Mouse (Mus musculus) heart, adult 2 months (tissue): ENCODE data around the gene Chmp2b. TPM values are rescaled to one million over a fixed set of nuclear protein-coding genes. Genes with fewer than 3 reads are reported as not detected.

Experiments used
- DNase-seq, 2 experiments: peaks; one replicate each; pipeline ENCODE4 v3.0.0; 2021
- H3K27ac ChIP-seq: fragments of 200-600 bp; 2 replicates; pipeline ENCODE4 v1.8.1; 2022
- H3K27me3 ChIP-seq: fragments of 200-500 bp; 2 replicates; pipeline ENCODE4 v1.6.1; 2012; ENCODE audit warnings: mild to moderate bottlenecking, low read length, inconsistent platforms, mixed read lengths; ENCODE audit not compliant: control insufficient read depth, insufficient read depth
- H3K36me3 ChIP-seq: fragments of 200-500 bp; 2 replicates; pipeline ENCODE4 v1.6.1; 2012; ENCODE audit warnings: low read length, inconsistent platforms; ENCODE audit not compliant: control insufficient read depth, insufficient read depth
- H3K4me1 ChIP-seq: fragments of 200-500 bp; 2 replicates; pipeline ENCODE4 v1.6.1; 2011; ENCODE audit warnings: low read length; ENCODE audit not compliant: control insufficient read depth, insufficient read depth
- H3K4me3 ChIP-seq: fragments of 200-600 bp; 2 replicates; pipeline ENCODE4 v1.8.1; 2022
- H3K79me2 ChIP-seq: fragments of 200-500 bp; replicated peaks from 2 replicates; pipeline ENCODE4 v1.6.1; 2012; ENCODE audit warnings: mild to moderate bottlenecking, inconsistent platforms, low read length, moderate library complexity, mixed read lengths; ENCODE audit not compliant: control insufficient read depth, insufficient read depth
- H3K9ac ChIP-seq: fragments of 200-500 bp; 2 replicates; pipeline ENCODE4 v1.6.1; 2012; ENCODE audit warnings: low read depth, mild to moderate bottlenecking, control low read depth, inconsistent platforms, low read length, mixed read lengths
- CTCF ChIP-seq: fragments of 200-600 bp; IDR thresholded peaks from 2 replicates; pipeline ENCODE4 v1.8.1; 2022; ENCODE audit warnings: antibody characterized with exemption, mild to moderate bottlenecking, moderate library complexity
- EP300 ChIP-seq: fragments of 200-500 bp; IDR thresholded peaks from 2 replicates; pipeline ENCODE4 v1.6.1; 2011; ENCODE audit warnings: low read depth, low read length, control low read depth; ENCODE audit not compliant: insufficient read depth
- POLR2A ChIP-seq: fragments of 200-500 bp; IDR thresholded peaks from 2 replicates; pipeline ENCODE4 v1.6.1; 2011; ENCODE audit warnings: mild to moderate bottlenecking, low read depth, low read length, control low read depth; ENCODE audit not compliant: insufficient read depth
- WGBS: fragments of 180-500 bp; shearing (Covaris S2); methylation state at CpG from one replicate; pipeline ENCODE4 v1.1.7; 2018; 5-methylcytosine and 5-hydroxymethylcytosine counted together
- intact Hi-C: fragments of 180-260 bp; cut with DNase I; formaldehyde crosslinking; loops from one replicate; pipeline ENCODE4 v1.15.1; 2025
- polyA plus RNA-seq: library from polyadenylated mRNA; depleted of rRNA; stranded (reverse); fragments of >200 nt; gene quantifications from 2 replicates; pipeline ENCODE4 v1.2.3, GENCODE M21; 2012
- total RNA-seq, 2 experiments: library from RNA; stranded (reverse); gene quantifications; 2 replicates each; pipeline ENCODE4 v1.2.3; 2021

Chmp2b gene
- total and polyA plus RNA-seq, 3 experiments: 10.6 to 47.6 (median 41.5) TPM

- H3K27ac ChIP-seq: peak overlapping the region; percentile 83
- no peak for TF ChIP-seq EP300
- no peak for TF ChIP-seq POLR2A
- TF ChIP-seq CTCF: no peak
These were observed 1.2 kb downstream of the Chmp2b start for GRCm38 (mm10) chr16:65560996-65561962.

DNA sequence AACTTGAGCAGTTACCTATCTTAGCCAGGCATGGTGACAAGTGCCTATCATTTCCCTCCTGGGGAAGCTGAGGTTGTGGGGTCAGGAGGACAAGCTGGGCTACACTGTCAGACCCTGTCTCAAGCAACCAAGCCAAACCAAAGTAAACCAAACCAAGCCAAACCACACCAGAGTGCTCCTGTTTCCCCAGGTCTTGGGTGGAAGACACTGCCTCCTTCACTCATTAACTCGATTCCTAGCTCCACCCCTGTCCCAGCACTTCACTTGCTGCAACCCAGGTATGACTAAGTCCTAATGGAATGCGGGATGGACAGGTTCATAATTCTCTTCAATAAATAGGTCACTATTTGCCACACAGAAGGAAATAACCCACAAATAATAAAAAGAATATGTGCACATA is 2.9 kb downstream of the Chmp2b start:
- no peak for TF ChIP-seq POLR2A
- TF ChIP-seq EP300: no peak
- TF ChIP-seq CTCF: no peak
- H3K36me3 ChIP-seq: no peaks in the 10 kb centered on the region; the same call in 1 of the 2 replicates
- DNase-seq: no peak
- intact Hi-C loops: no loop called here
- no peak overlapping the region for H3K9ac ChIP-seq
- WGBS: 74% methylated on average over 2 of the region's 2 CpGs
- no peak overlapping the region for H3K4me3 ChIP-seq
- H3K27me3 ChIP-seq: no peaks in the 10 kb centered on the region
- H3K4me1 ChIP-seq: peaks cover 6% of the 10 kb centered on the region
- peaks cover 5% of the 10 kb centered on the region; the same call in 1 of the 2 replicates for H3K79me2 ChIP-seq
- no peak overlapping the region for H3K27ac ChIP-seq

More at GRCm38 (mm10) chr16:65560996-65561962, 1.2 kb downstream of the Chmp2b start:
- 7% methylated on average over 8 of the region's 8 CpGs for WGBS
- Histone ChIP-seq H3K27me3 (no peaks in the 10 kb centered on the region), H3K79me2 (peaks cover 5% of the 10 kb centered on the region; the same call in 1 of the 2 replicates), H3K9ac (peak overlapping the region; percentile 93), H3K4me1 (peaks cover 5% of the 10 kb centered on the region), H3K36me3 (no peaks in the 10 kb centered on the region), H3K4me3 (peak overlapping the region; percentile 98)
- DNase-seq: no peak
- intact Hi-C loops: loop anchor here (2.0 to 10.0 kb wide), 2 partner anchors 708 to 786 kb away; partner anchors contain the start of gene 4930453N24Rik

- no peaks in the 10 kb centered on the region for H3K27me3 ChIP-seq
- H3K27ac ChIP-seq: no peak overlapping the region
- DNase-seq: no peak
- intact Hi-C loops: no loop called here
- no peak overlapping the region for H3K9ac ChIP-seq
- H3K36me3 ChIP-seq: no peaks in the 10 kb centered on the region; the same call in 1 of the 2 replicates
- 73% methylated on average over 5 of the region's 5 CpGs for WGBS
- no peak for TF ChIP-seq POLR2A
- no peak for TF ChIP-seq CTCF
- TF ChIP-seq EP300: no peak
- peaks cover 5% of the 10 kb centered on the region; the same call in 1 of the 2 replicates for H3K79me2 ChIP-seq
- H3K4me3 ChIP-seq: no peak overlapping the region
- peaks cover 10% of the 10 kb centered on the region for H3K4me1 ChIP-seq
These were observed 5.2 kb downstream of the Chmp2b start for GRCm38 (mm10) chr16:65557369-65557768.

- DNase-seq: peak in 1 of 2 experiments; percentile 4
- Histone ChIP-seq H3K27me3 (no peaks in the 10 kb centered on the region), H3K36me3 (no peaks in the 10 kb centered on the region; the same call in 1 of the 2 replicates), H3K4me3 (no peak overlapping the region), H3K4me1 (peaks cover 5% of the 10 kb centered on the region; the same call in 1 of the 2 replicates), H3K9ac (no peak overlapping the region), H3K27ac (peak overlapping the region; percentile 13), H3K79me2 (peaks cover 4% of the 10 kb centered on the region; the same call in 1 of the 2 replicates)
- TF ChIP-seq EP300 (no peak), POLR2A (no peak), CTCF (no peak)
- WGBS: 58% methylated on average over 5 of the region's 5 CpGs
- intact Hi-C loops: no loop called here
These were observed 8.3 kb downstream of the Chmp2b start for GRCm38 (mm10) chr16:65554267-65554666.

GRCm38 (mm10) chr16:65550814-65551213 is 11.7 kb downstream of the Chmp2b start:
- TF ChIP-seq POLR2A: no peak
- TF ChIP-seq EP300: no peak
- TF ChIP-seq CTCF: no peak
- 94% methylated on average over 13 of the region's 13 CpGs for WGBS
- no peak for DNase-seq
- no peaks in the 10 kb centered on the region for H3K27me3 ChIP-seq
- no peaks in the 10 kb centered on the region; the same call in none of the 2 replicates for H3K36me3 ChIP-seq
- no peak overlapping the region for H3K9ac ChIP-seq
- H3K4me1 ChIP-seq: peaks cover 4% of the 10 kb centered on the region; the same call in 1 of the 2 replicates
- H3K27ac ChIP-seq: no peak overlapping the region
- H3K4me3 ChIP-seq: no peak overlapping the region
- intact Hi-C loops: no loop called here
- no peaks in the 10 kb centered on the region; the same call in 1 of the 2 replicates for H3K79me2 ChIP-seq

GRCm38 (mm10) chr16:65548960-65549359 is 13.6 kb downstream of the Chmp2b start:
- H3K79me2 ChIP-seq: no peaks in the 10 kb centered on the region; the same call in 1 of the 2 replicates
- TF ChIP-seq POLR2A (no peak), CTCF (no peak), EP300 (no peak)
- no peaks in the 10 kb centered on the region for H3K27me3 ChIP-seq
- no peak overlapping the region for H3K4me3 ChIP-seq
- DNase-seq: no peak
- peaks cover 1% of the 10 kb centered on the region; the same call in 1 of the 2 replicates for H3K4me1 ChIP-seq
- H3K27ac ChIP-seq: no peak overlapping the region
- H3K9ac ChIP-seq: no peak overlapping the region
- 80% methylated on average over 7 of the region's 7 CpGs for WGBS
- intact Hi-C loops: no loop called here
- no peaks in the 10 kb centered on the region; the same call in 1 of the 2 replicates for H3K36me3 ChIP-seq
